Mouse (Mus musculus) adrenal gland, adult 2 months (tissue): ENCODE results near the gene Vmn1r139. TPM values are rescaled to one million over a fixed set of nuclear protein-coding genes. Genes with fewer than 3 reads are reported as not detected.
"Not testable (repeated sequence)": the region's sequence is repeated elsewhere in the genome, so short reads cannot be mapped to it uniquely, and the experiment has no call there.

Source experiments
- DNase-seq: peaks from one replicate; pipeline ENCODE4 v3.0.0; 2021
- long read RNA-seq: library from polyadenylated mRNA; stranded (forward); transcript quantifications from one replicate; pipeline ENCODE4 v2.0.0, GENCODE M21; 2021
- polyA plus RNA-seq: library from polyadenylated mRNA; depleted of rRNA; stranded (reverse); fragments of >200 nt; gene quantifications from 2 replicates; pipeline ENCODE4 v1.2.3, GENCODE M21; 2012; rRNA removed
- total RNA-seq, 2 experiments: library from RNA; stranded (reverse); gene quantifications; 2 replicates each; pipeline ENCODE4 v1.2.3; 2021

Vmn1r139 gene
- total RNA-seq (not detected), polyA plus RNA-seq (not detected in 2 replicates)
- long read RNA-seq = 0 reads

DNA sequence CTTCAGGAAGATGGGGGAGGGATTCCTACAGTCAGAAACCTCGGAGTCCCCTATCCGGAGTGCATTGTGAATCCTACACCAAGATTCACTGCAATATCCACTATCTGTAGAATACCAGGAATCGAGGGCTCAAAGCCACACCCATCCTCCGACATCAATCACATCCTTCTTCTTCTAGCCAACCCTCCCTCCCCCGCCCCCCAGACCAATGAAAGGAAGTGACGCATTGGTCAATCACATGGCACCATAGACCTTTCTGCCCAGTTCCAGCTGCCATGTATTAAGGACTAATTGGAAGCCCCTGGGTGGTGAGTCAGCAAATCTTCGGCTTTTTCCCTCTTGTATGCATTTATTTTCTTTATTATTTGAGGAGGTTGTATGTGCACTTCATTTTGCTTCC is at the start of gene Vmn1r139:
Gene Vmn1r139 (plus strand): TSS at position 301 of the 400 bp plus-strand sequence.
- not testable (repeated sequence) for DNase-seq

DNA sequence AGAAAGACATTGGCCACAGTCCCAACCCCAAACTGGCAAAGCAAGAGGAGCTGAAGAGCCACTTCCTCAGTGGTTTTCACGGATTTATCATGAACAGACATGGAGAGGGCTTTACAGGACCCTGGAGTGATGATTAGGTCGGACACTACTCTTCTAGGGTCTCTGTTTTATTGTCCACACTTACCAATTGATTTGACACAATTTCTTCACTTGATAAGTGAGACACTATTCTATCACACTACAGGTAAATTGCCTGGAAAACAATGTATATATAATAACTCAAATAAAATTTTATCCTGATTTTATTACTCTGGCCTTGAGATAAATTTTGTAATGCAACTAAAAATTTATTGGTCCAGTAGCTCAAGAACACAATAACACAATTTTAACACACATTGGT is 40.1 kb upstream of the Vmn1r139 start, which contains the start of gene Vmn1r138:
Gene Vmn1r138 (minus strand): TSS at position 101 of the 400 bp plus-strand sequence.
- not testable (repeated sequence) for DNase-seq

DNA sequence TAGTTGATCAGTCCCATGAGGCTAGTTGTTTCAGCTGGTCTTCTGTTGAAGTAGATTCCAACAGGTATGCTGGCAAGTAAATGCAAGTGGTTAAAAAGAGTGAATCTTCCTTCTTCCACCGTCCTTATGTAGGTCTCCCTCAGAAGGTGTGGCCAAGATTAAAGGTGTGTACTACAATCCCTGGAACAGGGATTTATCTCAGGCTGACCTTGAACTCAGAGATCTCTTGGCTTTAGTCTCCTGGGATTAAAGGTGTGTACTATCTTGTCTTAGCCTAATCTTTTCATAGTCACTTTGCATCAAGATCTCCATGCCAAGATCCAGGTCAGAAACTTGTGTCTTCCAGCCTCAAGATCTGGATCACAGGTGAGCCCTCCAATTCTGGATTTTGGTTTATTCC is 12.7 kb upstream of the Vmn1r139 start, which contains the start of gene Gm6176:
Gene Gm6176 (minus strand): TSS at position 101 of the 400 bp plus-strand sequence.
- DNase-seq = not testable (repeated sequence)

DNA sequence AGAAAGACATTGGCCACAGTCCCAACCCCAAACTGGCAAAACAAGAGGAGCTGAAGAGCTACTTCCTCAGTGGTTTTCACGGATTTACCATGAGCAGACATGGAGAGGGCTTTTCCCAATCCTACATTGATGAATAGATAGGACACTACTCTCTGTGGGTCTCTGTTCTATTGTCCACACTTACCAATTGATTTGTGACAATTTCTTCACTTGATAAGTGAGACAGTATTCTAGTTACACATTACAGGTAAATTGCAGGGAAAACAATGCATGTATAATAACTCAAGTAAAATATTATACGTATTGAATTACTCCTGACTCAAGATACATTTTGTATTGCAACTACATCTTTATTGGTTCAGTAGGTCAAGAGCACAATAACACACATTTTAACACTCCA is 49.3 kb downstream of the Vmn1r139 start, which contains the start of gene Gm16451:
Gene Gm16451 (minus strand): TSS at position 101 of the 400 bp plus-strand sequence.
- not testable (repeated sequence) for DNase-seq

DNA sequence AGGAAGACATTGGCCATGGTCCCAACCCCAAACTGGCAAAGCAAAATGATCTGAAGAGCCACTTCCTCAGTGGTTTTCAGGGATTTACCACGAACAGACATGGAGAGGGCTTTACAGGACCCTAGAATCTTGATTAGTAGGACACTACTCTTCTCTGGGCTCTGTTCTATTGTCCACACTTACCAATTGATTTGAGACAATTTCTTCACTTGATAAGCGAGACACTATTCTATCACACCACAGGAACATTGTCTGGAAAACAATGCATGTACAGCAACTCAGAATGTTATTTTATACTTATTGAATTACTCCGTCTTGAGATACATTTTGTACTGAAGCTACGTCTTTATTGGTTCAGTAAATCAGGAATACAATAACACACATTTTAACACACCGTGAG is 65.8 kb downstream of the Vmn1r139 start, which contains the start of gene Gm10666:
Gene Gm10666 (minus strand): TSS at position 101 of the 400 bp plus-strand sequence.
- DNase-seq = not testable (repeated sequence)

Other genes starting within 250 kb of the Vmn1r139 start
- not detected for gene Vmn1r135, start 236.7 kb upstream of the Vmn1r139 start, total RNA-seq
- not detected in 2 replicates for gene Vmn1r135, start 236.7 kb upstream of the Vmn1r139 start, polyA plus RNA-seq
- gene Gm5725, start 224.8 kb upstream of the Vmn1r139 start, total RNA-seq = not detected
- gene Gm5725, start 224.8 kb upstream of the Vmn1r139 start, polyA plus RNA-seq = not detected in 2 replicates
- gene Gm5891, start 147.8 kb upstream of the Vmn1r139 start, total RNA-seq = not detected
- gene Gm5891, start 147.8 kb upstream of the Vmn1r139 start, polyA plus RNA-seq = not detected in 2 replicates
- gene Vmn1r137, start 74.5 kb upstream of the Vmn1r139 start, total RNA-seq = not detected
- gene Vmn1r137, start 74.5 kb upstream of the Vmn1r139 start, polyA plus RNA-seq = not detected in 2 replicates
- not detected for gene Vmn1r138, start 40.2 kb upstream of the Vmn1r139 start, total RNA-seq
- not detected in 2 replicates for gene Vmn1r138, start 40.2 kb upstream of the Vmn1r139 start, polyA plus RNA-seq
- not detected for gene Gm6176, start 12.8 kb upstream of the Vmn1r139 start, total RNA-seq
- gene Gm6176, start 12.8 kb upstream of the Vmn1r139 start, polyA plus RNA-seq = not detected in 2 replicates
- gene Gm16451, start 49.2 kb downstream of the Vmn1r139 start, total RNA-seq = not detected
- gene Gm16451, start 49.2 kb downstream of the Vmn1r139 start, polyA plus RNA-seq = not detected in 2 replicates
- gene Gm10666, start 65.7 kb downstream of the Vmn1r139 start, total RNA-seq = not detected
- not detected in 2 replicates for gene Gm10666, start 65.7 kb downstream of the Vmn1r139 start, polyA plus RNA-seq
- gene Vmn1r142, start 95.0 kb downstream of the Vmn1r139 start, total RNA-seq = not detected
- not detected in 2 replicates for gene Vmn1r142, start 95.0 kb downstream of the Vmn1r139 start, polyA plus RNA-seq
- not detected for gene Vmn1r143, start 120.3 kb downstream of the Vmn1r139 start, total RNA-seq
- gene Vmn1r143, start 120.3 kb downstream of the Vmn1r139 start, polyA plus RNA-seq = not detected in 2 replicates
- gene Gm8653, start 132.2 kb downstream of the Vmn1r139 start, total RNA-seq = not detected
- gene Gm8653, start 132.2 kb downstream of the Vmn1r139 start, polyA plus RNA-seq = not detected in 2 replicates
- not detected for gene Gm8453, start 160.4 kb downstream of the Vmn1r139 start, total RNA-seq
- gene Gm8453, start 160.4 kb downstream of the Vmn1r139 start, polyA plus RNA-seq = not detected in 2 replicates